Mouse (Mus musculus): Measurements from ENCODE around the gene Rdh12. TPM values are rescaled to one million over a fixed set of nuclear protein-coding genes. Genes with fewer than 3 reads are reported as not detected.

The Rdh12 gene
- 13.3 to 18.7 TPM (median 15.5 TPM) in 4 replicates for total RNA-seq (2023; ENCODE audit: inconsistent age)

DNA sequence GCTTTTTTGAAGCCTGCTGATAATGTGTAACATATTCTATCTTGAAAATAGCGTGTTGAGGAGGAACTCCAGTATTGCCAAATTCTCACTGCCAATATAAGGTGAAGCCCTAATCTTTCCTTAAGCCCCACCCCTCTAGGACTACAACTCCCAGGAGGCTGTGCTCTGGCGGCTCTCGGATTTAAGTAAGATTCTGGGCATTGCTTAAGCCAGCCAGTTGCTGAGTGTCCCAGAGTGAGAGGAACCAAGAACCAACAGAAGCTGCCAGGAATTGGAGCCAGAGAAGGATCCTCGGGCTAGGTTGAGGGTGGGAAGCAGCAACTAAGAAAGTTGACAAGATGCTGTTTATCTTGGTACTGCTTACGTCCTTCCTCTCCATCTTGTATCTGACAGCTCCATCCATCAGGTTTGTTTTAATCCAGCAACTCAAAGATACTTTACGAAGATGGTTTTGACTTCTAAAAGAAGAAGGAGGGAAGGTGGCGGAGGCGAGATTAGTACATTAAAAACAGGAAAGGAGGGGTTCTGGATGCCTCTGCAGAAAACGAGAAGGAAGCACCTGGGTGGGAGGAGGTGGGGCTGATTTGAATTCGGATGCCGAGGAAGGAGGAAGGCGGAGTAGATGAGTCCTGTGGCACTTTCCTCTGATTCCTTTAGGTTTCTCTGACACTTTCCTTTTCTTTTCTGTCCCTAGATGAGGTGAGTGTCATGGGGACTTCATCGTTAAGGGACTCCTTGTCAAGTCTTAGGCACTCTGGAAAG, at the start of gene Rdh12:
Gene Rdh12, plus strand, starts transcription at position 212 of the 762 bp plus-strand sequence.

GRCm38 (mm10) chr12:79172019-79172941, 36.4 kb upstream of the Rdh12 start, which contains the start of gene Vti1b:
Gene Vti1b, minus strand, starts transcription at chr12:79172667.

GRCm38 (mm10) chr12:79192193-79192592, 16.5 kb upstream of the Rdh12 start, which contains the start of gene Rdh11:
Gene Rdh11, minus strand, starts transcription at chr12:79192293.

Other genes starting within 250 kb of the Rdh12 start
- 44.7 to 50.8 TPM (median 46.7 TPM) in 4 replicates for gene Tmem229b, start 201.3 kb upstream of the Rdh12 start, total RNA-seq (2023; ENCODE audit: inconsistent age)
- gene Plekhh1, start 179.8 kb upstream of the Rdh12 start, total RNA-seq (2023; ENCODE audit: inconsistent age) = 0.51 to 0.81 TPM (median 0.59 TPM) in 4 replicates
- gene Pigh, start 119.3 kb upstream of the Rdh12 start, total RNA-seq (2023; ENCODE audit: inconsistent age) = 4.8 to 6.4 TPM (median 5.4 TPM) in 4 replicates
- not detected in 4 replicates for gene Arg2, start 78.1 kb upstream of the Rdh12 start, total RNA-seq (2023; ENCODE audit: inconsistent age)
- 74.4 to 82.2 TPM (median 75.1 TPM) in 4 replicates for gene Vti1b, start 36.2 kb upstream of the Rdh12 start, total RNA-seq (2023; ENCODE audit: inconsistent age)
- gene Rdh11, start 16.6 kb upstream of the Rdh12 start, total RNA-seq (2023; ENCODE audit: inconsistent age) = 15.4 to 18.1 TPM (median 16.3 TPM) in 4 replicates
- gene Zfyve26, start 87.4 kb downstream of the Rdh12 start, total RNA-seq (2023; ENCODE audit: inconsistent age) = 120 to 126 TPM (median 122 TPM) in 4 replicates
- 0.75 to 0.90 TPM (median 0.80 TPM) in 4 replicates for gene Rad51b, start 88.4 kb downstream of the Rdh12 start, total RNA-seq (2023; ENCODE audit: inconsistent age)